Mouse (Mus musculus): ENCODE results near the gene Atg10.

The Atg10 gene

GRCm38 (mm10) chr13:91031836-91032235, 191.9 kb downstream of the Atg10 start:
- no peak for DNase-seq (ENCODE audit: low spot score in 2 of 2)

DNA sequence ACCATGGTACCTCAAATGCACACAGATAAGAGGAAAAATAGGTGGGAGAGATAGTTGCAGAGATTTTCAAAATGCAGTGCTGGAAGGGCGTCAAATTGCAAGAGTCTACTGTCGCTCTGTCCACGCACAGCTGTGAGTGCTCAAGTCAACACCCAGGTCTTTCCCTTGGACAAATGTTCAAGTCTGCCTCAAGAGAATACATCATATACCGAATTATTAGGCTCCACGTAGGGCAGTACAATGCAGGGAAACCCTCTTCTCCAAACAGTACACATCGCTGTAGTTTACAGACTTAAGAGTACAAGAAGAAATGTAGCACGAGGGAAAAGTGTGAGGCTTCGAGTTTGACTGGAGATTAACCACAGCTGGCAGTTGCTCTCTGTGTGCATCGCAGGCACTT, 200.3 kb downstream of the Atg10 start:
- no peak for DNase-seq (ENCODE audit: low spot score in 2 of 2)

DNA sequence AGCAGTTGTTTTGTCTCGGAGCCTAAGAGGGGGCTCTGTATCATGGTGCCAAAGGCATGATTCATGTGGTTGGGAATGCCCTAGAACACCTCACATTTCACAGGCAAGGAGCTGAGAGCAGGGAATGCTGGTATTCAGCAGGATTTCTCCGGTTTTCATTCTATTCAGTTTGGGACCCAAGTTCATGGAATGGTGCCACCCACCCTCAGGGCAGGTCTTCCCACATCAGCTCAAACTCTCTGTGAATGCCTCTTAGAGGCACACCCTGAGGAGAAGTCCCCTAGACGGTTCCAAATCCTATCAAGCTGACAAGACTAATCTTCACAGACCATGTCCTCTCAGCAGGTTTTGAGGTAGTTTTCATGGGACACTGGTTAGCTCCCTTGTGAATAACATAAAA, 211.9 kb downstream of the Atg10 start:
- DNase-seq (ENCODE audit: low spot score in 2 of 2): no peak

GRCm38 (mm10) chr13:90995034-90995629, 228.6 kb downstream of the Atg10 start:
- DNase-seq (ENCODE audit: low spot score in 2 of 2): no peak

DNA sequence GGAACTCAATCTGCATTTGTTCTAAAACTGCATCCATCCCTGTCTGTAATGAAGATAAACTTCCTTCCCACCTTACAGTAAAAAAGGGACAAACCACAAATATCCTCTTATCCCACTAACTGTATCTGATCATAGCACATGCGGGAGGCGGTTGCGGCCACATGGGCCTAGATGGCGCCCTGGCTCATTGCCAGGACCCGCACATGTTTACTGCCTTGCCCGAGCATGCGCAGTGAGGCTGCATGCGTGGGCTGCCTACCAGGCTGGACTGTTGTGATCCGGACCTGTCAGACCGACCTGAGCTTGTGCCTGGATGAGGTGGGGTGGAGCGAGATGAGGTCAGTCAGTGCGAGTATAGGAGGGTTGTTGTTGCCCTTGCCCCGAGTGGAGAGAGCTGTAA, 230.2 kb downstream of the Atg10 start:
- no peak for DNase-seq (ENCODE audit: low spot score in 2 of 2)

DNA sequence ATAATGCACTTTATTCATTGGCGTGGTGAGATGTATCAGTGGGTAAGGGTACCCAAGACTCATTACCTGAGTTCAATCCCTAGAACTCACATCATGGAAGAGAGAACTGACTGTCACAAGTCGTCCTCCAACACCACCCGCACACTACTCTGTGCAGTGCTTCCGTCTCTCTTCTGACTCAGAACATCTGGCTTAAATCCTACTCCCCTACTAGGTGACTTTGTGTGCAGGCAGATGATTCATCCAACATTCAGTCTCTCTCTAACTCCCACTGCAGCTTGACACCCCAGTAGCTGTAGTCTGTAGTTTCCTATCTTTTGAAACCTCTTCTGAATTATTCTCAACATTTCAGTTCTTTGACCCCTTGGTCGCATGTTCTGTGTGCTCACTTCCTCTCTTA, 230.8 kb downstream of the Atg10 start:
- no peak for DNase-seq (ENCODE audit: low spot score in 2 of 2)

GRCm38 (mm10) chr13:90988226-90988625, 235.5 kb downstream of the Atg10 start:
- no peak for DNase-seq (ENCODE audit: low spot score in 2 of 2)

- no peak for DNase-seq (ENCODE audit: low spot score in 2 of 2)
Measured at GRCm38 (mm10) chr13:90985417-90985816, 238.4 kb downstream of the Atg10 start.

GRCm38 (mm10) chr13:90984073-90984472, 239.7 kb downstream of the Atg10 start:
- no peak for DNase-seq (ENCODE audit: low spot score in 2 of 2)

DNA sequence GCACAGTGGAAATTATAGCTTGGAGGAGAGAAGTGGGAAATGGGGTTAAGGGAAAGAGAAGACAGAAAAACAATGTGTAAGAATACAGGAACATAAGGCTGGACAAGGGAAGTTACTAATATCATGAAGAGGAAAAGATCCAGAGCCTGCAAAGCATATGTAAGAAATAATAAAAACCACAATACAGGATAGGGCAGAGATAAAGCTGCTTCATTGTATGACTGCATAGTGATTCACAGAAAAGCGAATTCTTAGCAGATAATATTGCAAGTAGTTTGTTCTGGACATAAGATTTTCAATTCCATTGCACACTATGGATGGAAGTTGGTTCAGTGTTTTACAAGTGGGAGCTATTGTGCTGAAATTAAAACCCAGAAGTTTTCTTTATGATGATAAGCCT, 242.0 kb downstream of the Atg10 start:
- DNase-seq (ENCODE audit: low spot score in 2 of 2): no peak

DNA sequence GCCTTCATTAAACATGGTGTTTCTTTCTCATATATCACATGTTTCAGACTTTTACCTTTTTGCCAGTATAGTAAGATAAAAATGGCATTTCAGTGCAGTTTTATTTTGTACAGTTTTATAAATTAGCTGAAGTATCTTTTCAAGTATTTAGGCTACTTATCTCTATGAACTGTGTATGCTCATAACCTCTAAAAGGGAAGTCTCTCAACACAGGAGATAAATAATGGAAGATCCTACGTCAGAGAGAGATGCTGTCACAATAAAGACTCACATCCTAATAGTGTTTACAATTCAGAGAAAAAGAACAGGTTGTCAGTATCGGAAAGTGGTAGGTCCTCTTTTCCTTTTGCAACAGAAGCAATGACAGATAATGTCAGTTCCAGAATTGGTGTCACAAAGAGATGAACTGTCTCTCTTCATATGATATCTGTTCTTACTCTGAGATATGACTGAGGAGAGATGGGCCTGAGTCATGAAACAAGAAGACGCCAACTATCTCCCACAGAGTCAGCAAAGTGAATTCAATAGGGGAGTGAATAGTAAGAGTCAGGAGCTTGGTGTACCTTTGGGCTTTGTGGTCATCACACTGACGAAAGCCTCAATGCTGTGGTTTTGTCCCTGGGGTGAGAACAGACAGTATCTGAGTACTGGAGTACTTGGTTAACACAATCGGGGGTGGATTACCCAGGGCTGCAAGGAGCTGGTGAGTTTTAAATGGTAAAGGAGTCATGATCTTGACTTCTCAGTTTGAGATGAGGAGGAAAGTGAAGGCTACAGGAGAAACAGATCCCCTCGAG, 242.7 kb downstream of the Atg10 start:
- no peak for DNase-seq (ENCODE audit: low spot score in 2 of 2)

DNA sequence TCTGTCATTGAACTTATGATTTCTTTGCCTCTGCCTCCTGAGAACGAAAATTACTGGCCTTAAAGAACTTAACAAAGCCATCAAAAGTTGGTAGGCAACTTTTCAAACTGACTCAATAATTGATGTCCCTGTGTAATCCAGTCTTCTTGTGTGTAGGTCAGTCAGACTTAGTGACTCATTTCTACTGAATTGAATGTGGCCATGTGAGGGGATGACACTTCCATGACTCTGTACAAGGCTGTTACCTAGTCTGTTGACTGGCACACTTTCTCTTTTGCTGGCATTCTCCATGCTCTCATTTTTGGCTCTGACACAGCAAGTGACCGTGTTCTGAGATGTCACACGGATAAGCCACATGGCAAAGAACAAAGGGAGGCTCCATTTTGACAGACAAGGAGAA, 246.7 kb downstream of the Atg10 start:
- DNase-seq (ENCODE audit: low spot score in 2 of 2): no peak

DNA sequence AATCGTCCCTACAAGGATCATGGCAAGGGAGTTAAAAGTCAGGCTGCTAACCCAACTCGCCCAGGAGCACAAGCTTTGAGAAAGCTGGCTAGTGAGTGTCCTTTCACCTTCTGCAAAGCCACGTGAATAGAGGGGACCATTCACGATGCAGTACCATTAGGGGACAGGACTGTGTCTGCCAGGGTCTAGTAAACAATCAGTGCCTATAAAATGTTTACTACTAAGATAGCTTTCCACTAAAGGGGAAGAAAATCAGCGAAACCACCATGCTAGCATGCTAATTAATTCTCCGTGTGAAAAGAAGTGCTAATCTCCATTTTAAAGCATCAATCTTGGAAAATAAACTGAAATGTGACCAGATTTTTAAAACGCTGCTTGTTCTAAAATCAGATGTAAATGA, 250.4 kb downstream of the Atg10 start:
- DNase-seq (ENCODE audit: low spot score in 2 of 2): no peak

GRCm38 (mm10) chr13:90970259-90971017, 253.3 kb downstream of the Atg10 start:
- DNase-seq (ENCODE audit: low spot score in 2 of 2): no peak

GRCm38 (mm10) chr13:90968940-90969339, 254.8 kb downstream of the Atg10 start:
- DNase-seq (ENCODE audit: low spot score in 2 of 2): no peak

GRCm38 (mm10) chr13:90967422-90967821, 256.3 kb downstream of the Atg10 start:
- peak; percentile 14 to 58 for DNase-seq (ENCODE audit: low spot score in 2 of 2)

DNA sequence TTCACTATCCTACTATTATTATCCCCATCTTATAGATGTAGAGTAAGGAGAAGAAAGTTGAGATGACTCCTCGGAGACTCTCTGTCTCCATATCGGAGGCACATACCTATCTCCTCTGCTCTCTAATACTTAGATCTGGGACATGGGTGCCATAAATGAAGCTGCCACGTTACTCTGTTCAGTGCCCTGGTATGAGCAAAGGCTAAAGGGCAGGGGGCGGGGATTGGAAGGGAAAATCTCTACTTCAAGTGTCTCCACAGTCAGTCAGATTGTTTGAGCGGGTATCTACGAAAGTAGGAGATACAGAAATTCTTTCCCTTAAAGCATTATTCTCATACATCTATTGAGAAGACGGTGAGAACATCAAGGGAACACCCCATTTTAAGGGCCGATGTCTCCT, 257.8 kb downstream of the Atg10 start:
- no peak for DNase-seq (ENCODE audit: low spot score in 2 of 2)

GRCm38 (mm10) chr13:90964511-90964910, 259.3 kb downstream of the Atg10 start:
- DNase-seq (ENCODE audit: low spot score in 2 of 2): no peak

DNA sequence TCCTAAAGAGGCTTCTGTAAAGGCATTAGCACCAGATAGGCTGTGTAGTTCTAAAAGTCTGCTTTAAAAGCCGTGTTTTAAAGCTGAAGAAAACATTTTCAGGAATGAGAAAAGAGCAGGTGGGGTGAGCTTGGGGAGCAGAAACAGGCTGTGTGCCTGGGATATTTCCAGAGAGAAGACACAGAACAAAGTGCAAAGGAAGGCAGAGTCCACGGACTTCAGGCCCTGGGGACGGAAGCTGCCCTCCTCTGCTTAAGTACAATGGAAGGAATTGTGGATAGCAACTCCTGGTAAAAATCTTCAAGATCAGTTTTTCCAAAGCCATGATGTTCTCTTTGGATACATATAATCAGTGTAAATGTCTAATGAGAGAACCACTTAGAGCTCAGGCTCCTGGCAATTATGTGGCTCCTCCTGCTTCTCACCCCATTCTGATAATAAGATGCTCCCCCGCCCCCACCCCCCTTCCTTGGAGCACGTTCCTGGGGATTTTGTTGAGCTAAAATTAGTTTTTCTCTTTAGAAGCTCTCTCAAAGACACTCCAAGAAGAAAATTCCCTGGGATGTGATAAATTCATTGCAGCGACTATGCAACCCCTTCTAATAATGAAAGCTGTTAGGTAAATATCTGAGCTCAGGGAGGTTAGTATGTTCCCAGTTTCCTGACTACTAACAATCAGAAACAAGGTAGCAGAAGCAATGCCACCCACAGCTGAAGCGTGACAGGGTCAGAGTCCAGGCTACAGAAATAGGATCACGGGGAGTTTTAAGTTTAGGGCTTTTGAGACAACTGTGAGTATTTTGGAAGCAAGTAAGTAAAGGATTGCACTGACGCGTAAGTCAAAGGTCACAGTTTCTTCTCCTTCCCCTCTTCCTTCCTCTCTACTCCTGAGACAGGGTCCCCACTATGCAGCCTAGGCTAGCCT, 260.7 kb downstream of the Atg10 start:
- DNase-seq (ENCODE audit: low spot score in 2 of 2): no peak

DNA sequence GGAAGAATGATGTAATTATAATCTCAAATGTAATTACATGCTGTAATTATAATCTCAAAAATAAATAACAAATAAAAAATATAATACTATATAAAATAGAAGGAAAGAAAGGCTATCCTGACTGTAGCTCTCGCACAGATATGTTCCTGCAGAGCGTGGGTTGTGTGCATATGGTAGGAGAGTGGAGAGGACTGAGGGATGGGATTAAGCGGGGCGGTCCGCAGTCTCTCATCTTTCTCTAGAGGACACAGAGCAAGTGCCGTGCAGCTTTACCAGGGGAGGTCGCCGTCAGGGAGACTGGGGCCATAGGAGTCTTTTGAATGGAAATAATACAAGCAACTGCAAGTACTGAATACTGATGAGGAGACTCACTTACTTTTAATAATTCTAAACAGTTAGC, 263.2 kb downstream of the Atg10 start:
- DNase-seq (ENCODE audit: low spot score in 2 of 2): no peak

- no peak for DNase-seq (ENCODE audit: low spot score in 2 of 2)
Measured at GRCm38 (mm10) chr13:90958894-90959293, 264.9 kb downstream of the Atg10 start.

DNA sequence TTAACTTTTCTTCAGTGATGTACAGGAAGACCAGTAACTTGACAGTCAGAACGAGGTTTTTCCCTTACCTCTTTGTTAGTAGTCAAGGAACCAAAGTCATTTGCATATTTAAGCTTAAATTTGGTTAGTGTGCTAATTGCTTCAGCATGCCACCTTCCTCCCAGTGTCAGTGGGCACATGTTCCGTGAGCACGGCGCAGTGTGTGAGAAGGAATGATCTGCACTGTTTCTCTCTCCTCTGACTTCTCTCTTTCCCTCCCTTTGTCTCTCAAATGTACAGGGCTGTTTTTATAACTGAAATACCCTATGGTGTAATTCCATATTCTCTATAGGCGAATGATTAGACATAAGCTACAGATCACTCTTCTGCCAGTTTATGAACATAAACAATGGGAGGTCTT, 284.2 kb downstream of the Atg10 start:
- DNase-seq (ENCODE audit: low spot score in 2 of 2): no peak

Measured in spleen, postnatal 14 days (tissue).